Mouse (Mus musculus) bone marrow macrophage, adult 2 months (primary cell): ENCODE measurements around the gene Tmem38b.

Experiments used
- CTCF ChIP-seq: IDR thresholded peaks from 2 replicates; pipeline ENCODE4 v1.5.1; 2012; ENCODE audit warnings: low read depth, mild to moderate bottlenecking, low read length, moderate library complexity
- POLR2A ChIP-seq: IDR thresholded peaks from 2 replicates; pipeline ENCODE4 v1.6.1; 2012; ENCODE audit warnings: mild to moderate bottlenecking, low read depth, low read length, borderline replicate concordance

DNA sequence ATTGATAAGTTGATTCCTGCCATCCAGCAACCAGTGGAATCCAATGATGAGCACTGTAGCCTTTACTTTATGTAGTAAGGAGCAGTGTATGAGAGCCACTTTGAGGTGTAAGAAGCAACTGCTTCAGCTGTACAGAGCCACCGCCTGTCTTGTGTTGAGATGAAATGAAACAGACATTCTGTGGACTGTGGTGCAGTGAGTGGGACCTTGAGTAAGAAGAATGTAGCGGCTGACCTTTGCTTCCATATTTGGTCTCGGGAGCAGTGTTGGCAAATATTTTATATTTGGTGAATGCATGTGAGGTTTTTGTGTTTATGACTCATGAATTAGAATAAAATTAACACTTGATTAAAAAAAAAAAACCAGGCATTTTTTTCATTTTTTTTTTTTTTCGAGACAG lies 21.7 kb downstream of the Tmem38b start:
- TF ChIP-seq POLR2A (no peak), CTCF (no peak)
